19 mouse cellular contexts compared by ENCODE assay signal in genomic region chr11:50139571-50139970, GRCm38 (mm10). TPM values are rescaled to one million over a fixed set of nuclear protein-coding genes. Genes with fewer than 3 reads are reported as not detected.
DNase-seq lines count a peak whose midpoint lies in the region; TF ChIP-seq lines count a peak whose summit lies in the region.
"Had no signal": no experiment of that assay in that cellular context is flagged by ENCODE, and none has a peak within 500 bp of the region (broad histone marks: within the 10 kb centered on the region; RNA-seq: fewer than 3 reads in every experiment).

No protein-coding gene starts in this region.

- no peak for DNase-seq in spleen, adult 2 months (ENCODE audit: low read depth in 1 of 2, low spot score in 2 of 2)
- no peak for DNase-seq in spleen, postnatal 4 days (ENCODE audit: low spot score in 2 of 2)
- peak; percentile 87 for DNase-seq in ZHBTc4 (ENCODE audit: low read depth, low spot score)
- peak; percentile 60 to 86 for DNase-seq in kidney, postnatal 25 days
- DNase-seq in gastrocnemius, postnatal 14 days: no peak
- DNase-seq in cerebellum, postnatal 36 days: no peak
- no peak for DNase-seq in left cerebral cortex, postnatal 14 days (ENCODE audit: low spot score in 2 of 2)
- DNase-seq: adrenal gland, postnatal 14 days; cerebellum, adult 11-12 months; cerebellum, postnatal 25 days; heart, adult 11 months; heart, postnatal 4 days; thymus, postnatal 36 days had no signal

- H3K4me3 ChIP-seq in spleen, adult 2 months (ENCODE audit: extremely low read depth, insufficient read depth, insufficient read length): no peak overlapping the region
- peak overlapping the region; percentile 63 for H3K4me3 ChIP-seq in small intestine, adult 2 months (ENCODE audit: low read depth, low read length)
- H3K4me3 ChIP-seq: embryonic facial prominence, embryonic 10.5 days; lung, embryonic 15.5 days; megakaryocyte, embryonic 14.5 days had no signal

- WGBS in spleen, adult 2 months: 91% methylated on average over 7 of the region's 7 CpGs
- WGBS in small intestine, adult 2 months: 61% methylated on average over 7 of the region's 7 CpGs

- TF ChIP-seq CTCF in spleen, adult 2 months (IDR thresholded peaks at IDR 0.05; ENCODE audit: extremely low read depth, insufficient read depth, insufficient read length, insufficient replicate concordance): no peak
- TF ChIP-seq CTCF in small intestine, adult 2 months (IDR thresholded peaks at IDR 0.05; ENCODE audit: extremely low read depth, insufficient read length, insufficient replicate concordance, low read depth, low read length): no peak

- H3K27me3 ChIP-seq in spleen, adult 2 months (ENCODE audit: control insufficient read depth, insufficient read depth, low read length): no peaks in the 10 kb centered on the region
- H3K27me3 ChIP-seq in small intestine, adult 2 months (ENCODE audit: control insufficient read depth, insufficient read depth, low read length): no peaks in the 10 kb centered on the region
- H3K27me3 ChIP-seq: lung, embryonic 15.5 days; megakaryocyte, embryonic 14.5 days had no signal

- no peak for TF ChIP-seq POLR2A in spleen, adult 2 months (IDR thresholded peaks at IDR 0.05; ENCODE audit: low read depth, low read length)
- TF ChIP-seq POLR2A in small intestine, adult 2 months (IDR thresholded peaks at IDR 0.05; ENCODE audit: low read depth, low read length): no peak

- peak overlapping the region; percentile 20; the same call in 1 of the 2 replicates for H3K27ac ChIP-seq in spleen, adult 2 months (ENCODE audit: insufficient read depth, low read length)
- H3K27ac ChIP-seq in small intestine, adult 2 months (ENCODE audit: insufficient read depth, low read depth, low read length): peak overlapping the region; percentile 88
- H3K27ac ChIP-seq: embryonic facial prominence, embryonic 10.5 days; hindbrain, postnatal 0 days; lung, embryonic 15.5 days; stomach, postnatal 0 days had no signal

- intact Hi-C loops in gastrocnemius, postnatal 14 days (cut with DNase I; ENCODE audit: low total_unique reads): no loop called here
- intact Hi-C loops in left cerebral cortex, postnatal 14 days (cut with DNase I): no loop called here

- H3K36me3 ChIP-seq in spleen, adult 2 months (ENCODE audit: control insufficient read depth, insufficient read depth, low read length): peaks cover 16% of the 10 kb centered on the region
- peaks cover 38% of the 10 kb centered on the region for H3K36me3 ChIP-seq in small intestine, adult 2 months (ENCODE audit: control insufficient read depth, insufficient read depth, low read length)

- no peaks in the 10 kb centered on the region for H3K4me1 ChIP-seq in spleen, adult 2 months (ENCODE audit: control insufficient read depth, insufficient read depth, insufficient read length)
- H3K4me1 ChIP-seq in small intestine, adult 2 months (ENCODE audit: control insufficient read depth, insufficient read depth, insufficient read length, low read length): peaks cover 10% of the 10 kb centered on the region; the same call in 1 of the 2 replicates
- H3K4me1 ChIP-seq: embryonic facial prominence, embryonic 10.5 days had no signal

RNA-seq across cellular contexts. Expression of gene Tbc1d9b, which starts 8.4 kb away (rescaled TPM):
- polyA plus RNA-seq in spleen, adult 2 months (2012; rRNA removed): 33.5 and 37.2 TPM in 2 replicates
- polyA plus RNA-seq in small intestine, adult 2 months (2012; rRNA removed): 19.3 and 31.5 TPM in 2 replicates
- total RNA-seq in gastrocnemius, postnatal 14 days (2021): 10 to 100 TPM; 22.7 to 23.4 TPM
- 100 to 1,000 TPM in 1 of 2 experiments, 10 to 100 TPM in 1; 90.3 to 103 TPM for total RNA-seq in left cerebral cortex, postnatal 14 days (2021)

RNA-seq across cellular contexts. Expression of gene Mrnip, which starts 34.7 kb away (rescaled TPM):
- polyA plus RNA-seq in spleen, adult 2 months (2012; rRNA removed): 2.4 and 3.5 TPM in 2 replicates
- 0.95 and 3.8 TPM in 2 replicates for polyA plus RNA-seq in small intestine, adult 2 months (2012; rRNA removed)
- 1 to 10 TPM; 5.0 to 5.4 TPM for total RNA-seq in gastrocnemius, postnatal 14 days (2021)
- total RNA-seq in left cerebral cortex, postnatal 14 days (2021): 10 to 100 TPM; 15.1 to 18.1 TPM

Comparison
In these comparisons a context has a peak if more than half of its experiments do, and no peak if none do; other contexts are left out.
1. DNase-seq: peak in ZHBTc4 (single experiment) and kidney, postnatal 25 days (2 of 2); none in spleen, adult 2 months (0 of 2), spleen, postnatal 4 days (0 of 2), gastrocnemius, postnatal 14 days (single experiment), cerebellum, postnatal 36 days (0 of 2) and left cerebral cortex, postnatal 14 days (0 of 2).